Mouse (Mus musculus) Patski (cell line): ENCODE data around the gene Dnajc15. TPM values are rescaled to one million over a fixed set of nuclear protein-coding genes. Genes with fewer than 3 reads are reported as not detected.

Experiments
- ATAC-seq: fragments of 100-300 bp; one replicate; pipeline ENCODE4 v1.8.0; 2021
- CTCF ChIA-PET: fragments of 350-600 bp; sonication (Branson Sonifier 250); formaldehyde crosslinking; loops from one replicate; lab custom pipeline; 2022; ENCODE audit warnings: inconsistent platforms; lab: Charles Lee
- POLR2A ChIA-PET: fragments of 350-600 bp; sonication (Branson Sonifier 250); formaldehyde crosslinking; loops from one replicate; lab custom pipeline; 2022; ENCODE audit warnings: antibody characterized with exemption, inconsistent platforms; lab: Charles Lee
- DNase-seq: peaks from one replicate; pipeline ENCODE4 v3.0.0-alpha.2; 2011; ENCODE audit warnings: low read depth, low spot score
- H3K27me3 ChIP-seq: fragments of 371-371 bp; one replicate; pipeline ENCODE4 v1.5.1; 2021
- CTCF ChIP-seq: fragments of 100-300 bp; IDR thresholded peaks from one replicate; pipeline ENCODE4 v1.5.1; 2021
- in situ Hi-C: fragments of 300-500 bp; cut with MboI; formaldehyde crosslinking; loops from 3 replicates; pipeline ENCODE4 v1.11.1; 2018; ENCODE audit warnings: low pct_unique_long_range_greater_than_20kb, mixed read lengths
- polyA plus RNA-seq: library from polyadenylated mRNA; unstranded; gene quantifications from one replicate; pipeline ENCODE4 v1.2.3, GENCODE M21; 2021

Dnajc15 gene
- polyA plus RNA-seq, 1 experiment from 2014 or later = 69.6 TPM

- in situ Hi-C loops = no loop called here
- no peak for TF ChIP-seq CTCF
- ChIA-PET CTCF (interaction anchor here (0.9 kb wide), 1 partner anchor 21 kb away, joined by 3 read pairs; no protein-coding TSS in a partner anchor), POLR2A (no interaction called here)
- DNase-seq (no peak), ATAC-seq (no peak)
- H3K27me3 ChIP-seq = peaks cover 3% of the 10 kb centered on the region
These were observed 73.2 kb downstream of the Dnajc15 start for GRCm38 (mm10) chr14:77801571-77802267.

GRCm38 (mm10) chr14:77796506-77796905, 78.4 kb downstream of the Dnajc15 start:
- TF ChIP-seq CTCF = no peak
- H3K27me3 ChIP-seq = no peaks in the 10 kb centered on the region
- in situ Hi-C loops = no loop called here
- ChIA-PET POLR2A (no interaction called here), CTCF (no interaction called here)
- ATAC-seq (no peak), DNase-seq (no peak)

- DNase-seq = no peak
- in situ Hi-C loops = no loop called here
- ChIA-PET POLR2A (no interaction called here), CTCF (no interaction called here)
- TF ChIP-seq CTCF = no peak
- ATAC-seq = no peak
- no peaks in the 10 kb centered on the region for H3K27me3 ChIP-seq
These were observed 79.7 kb downstream of the Dnajc15 start for GRCm38 (mm10) chr14:77795240-77795639.

GRCm38 (mm10) chr14:77794285-77794949, 80.5 kb downstream of the Dnajc15 start:
- ChIA-PET POLR2A (no interaction called here), CTCF (no interaction called here)
- TF ChIP-seq CTCF = no peak
- in situ Hi-C loops = no loop called here
- ATAC-seq = no peak
- no peaks in the 10 kb centered on the region for H3K27me3 ChIP-seq
- DNase-seq = no peak

GRCm38 (mm10) chr14:77792998-77793397, 81.9 kb downstream of the Dnajc15 start:
- TF ChIP-seq CTCF = no peak
- ATAC-seq = no peak
- in situ Hi-C loops = no loop called here

GRCm38 (mm10) chr14:77783217-77783616, 91.7 kb downstream of the Dnajc15 start:
- POLR2A ChIA-PET = interaction anchor here (0.6 kb wide), 2 partner anchors 49 to 552 kb away, joined by 3 read pairs; no protein-coding TSS in a partner anchor
- H3K27me3 ChIP-seq = peaks cover 11% of the 10 kb centered on the region
- ATAC-seq (no peak), DNase-seq (no peak)
- peak; percentile 49 for TF ChIP-seq CTCF
- CTCF ChIA-PET = no interaction called here
- in situ Hi-C loops = no loop called here

More at GRCm38 (mm10) chr14:77792998-77793397, 81.9 kb downstream of the Dnajc15 start:
- H3K27me3 ChIP-seq = no peaks in the 10 kb centered on the region
- no peak for DNase-seq
- ChIA-PET POLR2A (no interaction called here), CTCF (no interaction called here)

GRCm38 (mm10) chr14:77777365-77777764, 97.6 kb downstream of the Dnajc15 start:
- H3K27me3 ChIP-seq = peaks cover 19% of the 10 kb centered on the region
- in situ Hi-C loops = no loop called here
- ATAC-seq = no peak
- POLR2A ChIA-PET = no interaction called here
- CTCF ChIA-PET = no interaction called here
- no peak for DNase-seq
- TF ChIP-seq CTCF = no peak

- CTCF ChIA-PET = no interaction called here
- no peak for ATAC-seq
- POLR2A ChIA-PET = interaction anchor here (0.6 kb wide), 1 partner anchor 597 kb away, joined by 4 read pairs; no protein-coding TSS in a partner anchor
- in situ Hi-C loops = no loop called here
- no peak for DNase-seq
- peaks cover 19% of the 10 kb centered on the region for H3K27me3 ChIP-seq
- no peak for TF ChIP-seq CTCF
These were observed 98.9 kb downstream of the Dnajc15 start for GRCm38 (mm10) chr14:77776005-77776531.

GRCm38 (mm10) chr14:77773331-77773730, 101.6 kb downstream of the Dnajc15 start:
- no peak for TF ChIP-seq CTCF
- ChIA-PET POLR2A (no interaction called here), CTCF (no interaction called here)
- in situ Hi-C loops = no loop called here
- DNase-seq (no peak), ATAC-seq (no peak)
- H3K27me3 ChIP-seq = peaks cover 13% of the 10 kb centered on the region

- ChIA-PET CTCF (no interaction called here), POLR2A (no interaction called here)
- TF ChIP-seq CTCF = no peak
- DNase-seq = no peak
- no peak for ATAC-seq
- in situ Hi-C loops = no loop called here
- H3K27me3 ChIP-seq = peaks cover 7% of the 10 kb centered on the region
These were observed 103.3 kb downstream of the Dnajc15 start for GRCm38 (mm10) chr14:77771626-77772025.

Other genes with a start within 250 kb of the Dnajc15 start
- not detected for gene Epsti1, start 29.1 kb upstream of the Dnajc15 start, polyA plus RNA-seq
- not detected for gene Fam216b, start 213.9 kb upstream of the Dnajc15 start, polyA plus RNA-seq